Mouse (Mus musculus) cerebellum, adult 8-10 months (tissue): ENCODE results near the gene Olfr384.
"Not testable (repeated sequence)": the region's sequence is repeated elsewhere in the genome, so short reads cannot be mapped to it uniquely, and the experiment has no call there.

Experiments
- DNase-seq: peaks from one replicate; pipeline ENCODE4 v3.0.0; 2022

Gene Olfr384

DNA sequence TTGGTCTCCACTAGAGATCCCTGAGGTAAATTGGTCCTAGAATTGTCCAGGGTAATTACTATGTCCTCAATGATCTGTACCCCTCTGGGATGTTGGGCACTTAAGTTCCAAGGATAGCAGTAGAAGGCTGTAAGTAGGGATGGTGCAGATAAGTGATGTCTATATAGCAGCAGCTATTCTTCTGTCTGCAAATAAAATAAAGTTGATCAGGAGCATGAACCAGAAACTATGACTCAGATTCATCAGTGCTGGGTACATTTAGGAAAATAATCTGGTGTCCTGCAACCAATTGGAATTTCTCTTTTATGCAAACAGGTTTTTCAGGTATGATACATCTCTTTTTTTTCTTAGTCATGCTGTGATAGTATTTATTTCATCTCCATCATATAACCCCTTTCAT is at the start of gene Olfr384:
Olfr384 (plus strand) TSS at position 301 of the 400 bp plus-strand sequence.
- no peak for DNase-seq

DNA sequence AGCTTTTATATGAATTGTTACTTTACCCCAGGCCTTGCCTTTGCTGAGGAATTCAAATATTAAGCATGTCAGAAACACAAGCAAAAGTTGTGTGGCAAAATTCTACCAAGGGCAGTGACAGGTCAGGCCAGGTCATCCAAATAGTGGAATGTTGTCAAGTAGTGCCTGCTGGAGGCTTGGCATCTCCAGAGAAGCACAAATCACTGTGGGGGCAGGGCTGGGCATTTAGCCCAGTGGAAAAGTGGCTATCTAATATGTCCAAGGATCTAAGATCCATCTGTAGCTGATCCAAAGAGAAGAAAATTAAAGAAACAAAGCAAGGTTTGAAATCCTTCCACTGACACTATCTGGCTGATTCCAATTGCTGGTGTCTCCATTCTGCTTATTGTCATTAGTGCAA is 18.5 kb upstream of the Olfr384 start:
- no peak for DNase-seq

DNA sequence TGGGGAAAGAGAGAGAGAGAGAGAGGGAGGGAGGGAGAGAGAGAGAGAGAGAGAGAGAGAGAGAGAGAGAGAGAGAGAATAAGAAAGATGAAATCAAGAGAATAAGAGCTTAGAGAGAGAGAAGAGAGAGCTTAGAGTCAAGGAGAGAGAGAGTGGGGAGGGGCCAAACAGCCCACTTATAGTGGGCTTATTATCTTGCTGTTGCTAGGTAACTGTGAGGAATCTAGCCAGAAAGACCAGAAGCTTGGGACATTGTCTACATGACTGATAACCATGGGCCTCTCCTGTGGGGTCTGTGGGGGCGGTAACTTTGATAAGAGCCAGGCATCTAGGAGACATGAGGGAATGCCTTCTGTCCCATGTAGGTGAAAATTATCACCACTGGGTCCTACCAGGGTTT is 15.2 kb upstream of the Olfr384 start:
- DNase-seq, result not testable (repeated sequence)

DNA sequence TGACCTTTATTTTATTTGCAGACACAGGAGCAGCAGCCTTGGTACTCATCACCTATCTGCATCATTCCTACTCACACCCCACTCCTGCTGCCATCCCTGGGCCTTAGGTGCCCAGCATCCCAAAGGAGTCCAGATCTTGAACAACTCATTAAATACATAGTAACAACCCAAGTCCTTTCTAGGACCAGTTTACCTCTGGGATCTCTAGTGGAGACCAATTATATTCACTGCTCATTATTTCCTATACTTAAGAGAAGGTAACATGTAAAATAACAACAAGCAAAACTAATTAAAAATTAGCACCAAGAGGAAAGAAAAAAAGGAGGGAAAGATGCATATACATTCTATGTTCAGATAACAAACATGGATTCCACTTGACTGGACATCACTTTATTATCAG is 5.5 kb upstream of the Olfr384 start, which contains the start of gene Olfr385:
Olfr385 (minus strand) TSS at position 101 of the 400 bp plus-strand sequence.
- no peak for DNase-seq
